Mouse (Mus musculus) embryo, embryonic 10 days (tissue): ENCODE measurements at regions not wholly inside any gene's neighbourhood (a gene's known extent, or its start where the extent isn't known, plus 50 kb on each side); places are given as distances from the start of the nearest gene placed in this dataset.
A peak's percentile ranks its signal among the peaks of the same experiment; 100 is the strongest.

Source experiments
- DNase-seq: peaks from one replicate; pipeline ENCODE4 v3.0.0-alpha.2; 2015; ENCODE audit warnings: low spot score

- DNase-seq, result peak; percentile 58
These were observed 151.1 kb upstream of the Irf2bp2 start for GRCm38 (mm10) chr8:126744747-126745382.

GRCm38 (mm10) chr8:126743296-126743695 lies 149.5 kb upstream of the Irf2bp2 start:
- no peak for DNase-seq

GRCm38 (mm10) chr8:126742081-126742480 lies 148.3 kb upstream of the Irf2bp2 start:
- DNase-seq, result no peak

- DNase-seq, result no peak
These were observed 147.2 kb upstream of the Irf2bp2 start for GRCm38 (mm10) chr8:126741031-126741430.

DNA sequence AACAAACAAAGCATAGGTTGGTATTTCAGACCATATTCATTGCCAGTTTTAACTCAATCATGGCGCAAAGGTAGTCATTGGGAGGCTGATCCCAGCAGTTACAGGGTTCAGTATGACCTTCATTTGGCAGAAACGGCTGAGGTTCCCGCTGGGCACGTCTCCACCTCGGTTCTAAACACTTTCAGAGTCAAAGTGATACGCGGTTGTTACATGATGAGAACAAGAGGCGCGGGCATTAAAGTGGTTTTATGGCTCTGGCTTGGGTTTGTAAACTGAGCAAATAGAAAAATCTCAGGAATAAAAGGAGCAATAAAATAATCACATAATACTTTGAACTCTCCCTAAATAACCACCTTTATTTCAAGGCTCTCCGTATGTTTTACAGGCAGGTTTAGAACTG lies 146.0 kb upstream of the Irf2bp2 start:
- DNase-seq, result no peak

- DNase-seq, result no peak
These were observed 143.2 kb upstream of the Irf2bp2 start for GRCm38 (mm10) chr8:126737032-126737431.

DNA sequence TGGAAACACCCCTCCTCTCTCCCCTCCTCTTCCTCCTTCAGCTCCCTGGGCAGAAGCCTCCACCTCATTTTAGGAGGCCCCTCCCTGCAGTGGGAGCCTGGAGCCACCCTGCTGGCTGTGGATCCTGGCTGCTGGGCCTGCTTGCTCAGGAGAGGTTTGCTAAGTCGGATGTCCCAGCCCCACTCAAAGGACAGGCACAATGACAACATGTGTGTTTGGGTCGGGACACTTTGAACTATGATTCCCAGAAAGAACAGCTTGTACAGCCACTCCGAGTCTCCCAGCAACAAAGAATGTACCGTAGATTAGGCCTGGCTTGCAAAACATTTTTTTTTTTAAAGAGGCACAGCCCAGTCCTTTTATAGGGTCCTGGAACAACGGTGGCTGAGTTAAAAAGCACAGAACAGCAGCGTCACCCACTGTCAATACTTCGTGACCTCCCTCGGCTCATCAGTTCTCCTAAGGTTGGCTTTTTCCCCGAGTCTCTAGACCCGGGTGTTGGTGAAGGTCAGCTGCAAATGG lies 142.7 kb upstream of the Irf2bp2 start:
- no peak for DNase-seq

GRCm38 (mm10) chr8:126735488-126736440 lies 142.0 kb upstream of the Irf2bp2 start:
- peak; percentile 68 for DNase-seq

- no peak for DNase-seq
These were observed 141.1 kb upstream of the Irf2bp2 start for GRCm38 (mm10) chr8:126734743-126735487.

- no peak for DNase-seq
These were observed 140.0 kb upstream of the Irf2bp2 start for GRCm38 (mm10) chr8:126733779-126734178.

DNA sequence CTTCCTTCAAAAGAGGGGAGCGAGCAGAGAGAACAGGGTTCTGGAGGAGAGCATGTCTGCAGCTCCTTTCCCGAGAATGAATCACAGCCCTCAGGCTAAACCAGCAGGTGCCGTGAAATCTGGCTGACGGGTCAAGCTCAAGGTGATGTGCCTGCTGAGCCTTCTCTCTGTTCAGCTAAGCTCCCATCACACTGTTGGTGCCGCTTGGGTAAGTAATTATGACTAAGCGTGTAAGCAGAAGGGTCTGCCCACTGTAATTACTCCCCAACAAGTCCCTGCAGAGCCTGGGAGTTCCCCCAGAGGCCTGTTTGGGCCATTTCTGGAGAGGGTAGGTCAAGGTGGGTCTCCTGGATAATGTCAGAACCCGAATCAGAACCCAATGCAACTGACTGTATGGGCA lies 139.5 kb upstream of the Irf2bp2 start:
- DNase-seq, result no peak

GRCm38 (mm10) chr8:126730017-126730631 lies 136.3 kb upstream of the Irf2bp2 start:
- no peak for DNase-seq

DNA sequence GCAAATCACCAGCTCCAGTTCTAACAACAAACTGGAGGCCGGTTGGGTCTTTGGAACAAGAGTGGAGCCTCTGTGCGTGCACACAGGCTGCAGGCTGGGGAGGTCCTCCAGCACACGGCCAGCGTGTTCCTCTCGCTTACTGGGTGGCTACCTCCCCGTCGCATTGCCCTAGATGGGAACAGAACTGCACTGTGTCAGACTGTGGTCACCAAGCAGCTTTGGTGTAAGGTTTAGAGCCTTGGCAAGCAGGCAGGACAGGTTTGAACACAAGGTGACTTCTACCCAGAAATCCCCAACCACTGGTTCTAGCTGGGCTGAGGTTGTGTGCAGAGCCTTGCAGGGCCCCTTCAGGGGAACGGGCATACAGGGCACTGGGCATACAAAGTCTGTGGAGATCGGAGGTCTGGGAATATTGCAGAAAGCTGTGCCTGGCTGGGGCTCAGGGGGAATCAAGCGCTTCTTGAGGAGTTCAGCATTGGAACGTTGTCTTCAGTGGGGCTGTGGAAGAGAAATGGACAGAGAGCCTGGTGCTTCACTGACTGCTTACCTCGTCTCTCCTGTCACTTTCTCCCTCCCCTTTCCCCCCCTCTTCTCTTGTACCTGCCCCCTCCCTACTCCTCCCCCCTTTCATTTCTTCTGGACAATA lies 135.3 kb upstream of the Irf2bp2 start:
- no peak for DNase-seq

- DNase-seq, result no peak
These were observed 134.3 kb upstream of the Irf2bp2 start for GRCm38 (mm10) chr8:126728135-126728534.

- DNase-seq, result no peak
These were observed 133.3 kb upstream of the Irf2bp2 start for GRCm38 (mm10) chr8:126727068-126727467.

DNA sequence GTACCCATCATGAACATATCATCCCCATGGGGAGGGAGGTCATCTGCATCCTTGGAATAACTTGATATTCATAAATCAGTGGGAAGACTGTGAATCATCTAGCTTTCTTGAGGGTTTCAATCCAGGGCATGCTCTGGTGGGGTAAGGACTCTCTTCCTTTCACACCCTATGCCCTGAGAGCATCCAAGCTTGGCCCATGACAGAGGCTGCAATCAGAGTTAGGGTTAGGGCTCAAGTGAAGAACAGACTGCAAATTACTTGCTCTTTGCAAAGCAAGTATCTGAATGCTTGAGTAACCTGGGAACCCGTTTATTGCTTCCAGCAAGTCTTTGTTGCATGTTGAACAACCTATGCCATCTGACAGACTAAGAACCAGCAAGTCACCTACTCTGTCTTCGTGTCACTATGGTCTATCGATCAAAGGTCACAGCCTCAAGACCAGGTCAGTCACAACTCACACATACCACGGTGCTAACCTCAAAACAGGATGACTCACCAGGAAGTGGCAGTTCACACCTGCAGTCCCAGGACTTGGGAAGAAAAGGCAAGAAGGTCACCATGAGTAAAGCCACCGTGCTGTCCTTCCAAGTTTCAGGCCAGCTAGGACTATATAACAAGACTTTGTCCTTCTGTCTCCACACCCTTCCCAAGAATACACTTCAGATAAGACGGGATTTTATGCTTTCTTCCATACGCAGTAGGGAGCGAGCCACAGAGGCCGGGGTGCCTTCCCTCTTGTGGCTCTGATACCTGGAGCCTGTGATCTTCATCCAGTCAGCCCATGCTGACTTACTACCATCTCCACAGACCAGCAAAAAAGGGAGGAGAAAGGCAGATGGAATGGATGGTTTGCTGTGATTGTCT lies 129.7 kb upstream of the Irf2bp2 start:
- no peak for DNase-seq

DNA sequence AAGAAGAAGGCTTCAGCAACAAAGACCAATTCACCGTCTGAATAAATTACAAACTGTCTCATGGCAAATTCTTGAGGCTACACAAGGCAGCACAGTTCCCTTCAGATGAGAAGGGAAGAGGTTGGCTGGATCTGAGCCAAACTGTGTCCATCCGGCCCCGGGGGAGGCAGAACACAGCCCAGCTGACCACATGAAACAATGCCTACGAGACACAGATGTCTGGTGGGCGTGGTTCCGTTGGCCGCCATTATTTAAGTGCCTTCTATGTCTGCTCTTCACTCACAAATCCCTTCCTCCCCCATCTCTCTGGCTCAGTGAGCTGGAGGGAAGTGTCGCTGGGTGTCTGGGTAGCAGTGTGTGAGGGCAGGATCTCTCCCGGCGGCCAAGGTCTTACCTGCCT lies 127.8 kb upstream of the Irf2bp2 start:
- DNase-seq, result peak; percentile 41

GRCm38 (mm10) chr8:126720473-126721145 lies 126.8 kb upstream of the Irf2bp2 start:
- DNase-seq, result no peak

- DNase-seq, result no peak
These were observed 126.0 kb upstream of the Irf2bp2 start for GRCm38 (mm10) chr8:126719748-126720147.

GRCm38 (mm10) chr8:126717652-126718155 lies 123.9 kb upstream of the Irf2bp2 start:
- DNase-seq, result no peak
